ENCODE assay signal across 8 mouse cellular contexts in the genomic region with DNA sequence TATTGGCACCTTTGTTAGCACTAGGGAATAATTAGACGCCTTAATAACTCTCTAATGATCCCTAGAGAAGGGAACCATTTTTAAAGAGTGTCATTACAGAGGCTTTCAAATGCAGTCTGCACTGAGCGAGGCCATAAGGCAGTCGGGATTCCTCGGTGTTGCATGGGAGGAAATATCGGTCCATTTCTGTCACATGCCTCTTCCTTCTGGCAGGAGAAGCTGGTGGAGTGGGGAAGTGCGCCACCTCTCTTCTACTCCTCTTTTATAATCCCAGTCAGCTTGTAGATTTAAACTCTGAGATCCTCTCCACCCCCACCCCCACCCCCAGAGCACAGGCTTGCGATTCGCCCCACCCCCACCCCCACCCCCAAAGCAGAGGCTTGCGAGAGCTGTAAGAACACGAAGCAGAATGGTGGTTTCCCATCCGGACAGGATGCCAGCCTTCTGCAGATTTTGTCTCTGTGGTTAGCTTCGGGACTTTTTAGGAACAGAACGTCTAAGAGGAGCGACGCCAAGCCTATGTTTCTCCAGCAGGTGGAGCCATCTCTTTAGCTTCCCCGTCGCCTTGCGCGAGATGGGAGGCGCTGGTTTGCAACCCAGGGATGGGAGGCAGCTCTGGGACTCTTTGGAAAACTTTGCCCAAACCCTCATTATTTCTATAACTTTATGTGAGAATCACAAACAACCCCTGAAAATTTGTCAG. TPM values are rescaled to one million over a fixed set of nuclear protein-coding genes. Genes with fewer than 3 reads are reported as not detected.
DNase-seq lines count a peak whose midpoint lies in the region; ATAC-seq and TF ChIP-seq lines count a peak whose summit lies in the region.

No protein-coding gene starts in this region.

- no peak overlapping the region for H3K27ac ChIP-seq in ES-Bruce4 (ENCODE audit: insufficient read depth, low read length)
- H3K27ac ChIP-seq in forebrain, embryonic 11.5 days (ENCODE audit: low read depth, low read length) = no peak overlapping the region
- H3K27ac ChIP-seq in heart, embryonic 15.5 days = no peak overlapping the region
- no peak overlapping the region for H3K27ac ChIP-seq in liver, adult 2 months (replicated peaks; ENCODE audit: insufficient read depth, low read depth, low read length)
- H3K27ac ChIP-seq in thymus, adult 2 months (ENCODE audit: control insufficient read depth, insufficient read depth, low read length) = no peak overlapping the region

- peak overlapping the region; percentile 47 for H3K4me3 ChIP-seq in ES-Bruce4 (ENCODE audit: low read depth, low read length)
- peak overlapping the region; percentile 15 for H3K4me3 ChIP-seq in forebrain, embryonic 11.5 days (ENCODE audit: low read depth, low read length)
- peak overlapping the region; percentile 34 for H3K4me3 ChIP-seq in heart, embryonic 15.5 days
- no peak overlapping the region for H3K4me3 ChIP-seq in liver, adult 2 months (ENCODE audit: insufficient read depth, low read depth, low read length)
- H3K4me3 ChIP-seq in thymus, adult 2 months (ENCODE audit: control insufficient read depth, insufficient read depth, low read length) = no peak overlapping the region

- H3K27me3 ChIP-seq in ES-Bruce4 (ENCODE audit: control insufficient read depth, insufficient read depth, low read length, poor library complexity, severe bottlenecking) = peaks cover 1% of the 10 kb centered on the region
- peaks cover 16% of the 10 kb centered on the region for H3K27me3 ChIP-seq in forebrain, embryonic 11.5 days (ENCODE audit: control insufficient read depth, insufficient read depth, low read length)
- H3K27me3 ChIP-seq in heart, embryonic 15.5 days = peaks cover 62% of the 10 kb centered on the region
- peaks cover 3% of the 10 kb centered on the region; the same call in 1 of the 2 replicates for H3K27me3 ChIP-seq in liver, adult 2 months (ENCODE audit: control insufficient read depth, insufficient read depth, low read length)
- no peaks in the 10 kb centered on the region for H3K27me3 ChIP-seq in thymus, adult 2 months (ENCODE audit: control insufficient read depth, insufficient read depth, low read length)

- 2% methylated on average over 20 of the region's 20 CpGs for WGBS in forebrain, embryonic 11.5 days
- 3% methylated on average over 20 of the region's 20 CpGs for WGBS in heart, embryonic 15.5 days
- WGBS in liver, adult 2 months = 4% methylated on average over 20 of the region's 20 CpGs
- WGBS in thymus, adult 2 months = 4% methylated on average over 20 of the region's 20 CpGs

- H3K36me3 ChIP-seq in ES-Bruce4 (ENCODE audit: control insufficient read depth, insufficient read depth, low read length, poor library complexity, severe bottlenecking) = no peaks in the 10 kb centered on the region
- H3K36me3 ChIP-seq in forebrain, embryonic 11.5 days (ENCODE audit: control insufficient read depth, insufficient read depth, low read length) = no peaks in the 10 kb centered on the region
- H3K36me3 ChIP-seq in heart, embryonic 15.5 days = no peaks in the 10 kb centered on the region
- no peaks in the 10 kb centered on the region for H3K36me3 ChIP-seq in liver, adult 2 months (ENCODE audit: control insufficient read depth, insufficient read depth, low read length)
- no peaks in the 10 kb centered on the region for H3K36me3 ChIP-seq in thymus, adult 2 months (ENCODE audit: control insufficient read depth, insufficient read depth, low read length)

- H3K9me3 ChIP-seq in ES-Bruce4 (replicated peaks; ENCODE audit: control insufficient read depth, insufficient read depth, low read length, poor library complexity, severe bottlenecking) = no peaks in the 10 kb centered on the region
- H3K9me3 ChIP-seq in forebrain, embryonic 11.5 days (ENCODE audit: control insufficient read depth, low read length) = no peaks in the 10 kb centered on the region
- no peaks in the 10 kb centered on the region for H3K9me3 ChIP-seq in heart, embryonic 15.5 days (replicated peaks)

- no peaks in the 10 kb centered on the region for H3K4me1 ChIP-seq in ES-Bruce4 (ENCODE audit: control insufficient read depth, insufficient read depth, low read length)
- 0 out of 2 replicates have a peak, but pooled peaks cover 2% of the 10 kb centered on the region for H3K4me1 ChIP-seq in forebrain, embryonic 11.5 days (replicated peaks; ENCODE audit: control insufficient read depth, insufficient read depth, low read length)
- no peaks in the 10 kb centered on the region; the same call in 1 of the 2 replicates for H3K4me1 ChIP-seq in heart, embryonic 15.5 days (replicated peaks)
- 0 out of 2 replicates have a peak, but pooled peaks cover 2% of the 10 kb centered on the region for H3K4me1 ChIP-seq in liver, adult 2 months (ENCODE audit: control insufficient read depth, insufficient read depth, low read length)
- no peaks in the 10 kb centered on the region for H3K4me1 ChIP-seq in thymus, adult 2 months (replicated peaks; ENCODE audit: control insufficient read depth, insufficient read depth, low read length)

- H3K79me2 ChIP-seq in liver, adult 2 months (ENCODE audit: control insufficient read depth, insufficient read depth, low read length) = no peaks in the 10 kb centered on the region

- TF ChIP-seq CTCF in ES-Bruce4 (IDR thresholded peaks at IDR 0.05; ENCODE audit: low read depth, low read length) = peak; percentile 82
- TF ChIP-seq CTCF in liver, adult 2 months (IDR thresholded peaks at IDR 0.05; ENCODE audit: low read depth, low read length) = peak; percentile 85
- 0 out of 2 replicates have a peak, but pooled peaks have one; percentile 48 for TF ChIP-seq CTCF in thymus, adult 2 months (IDR thresholded peaks at IDR 0.05; ENCODE audit: borderline replicate concordance, control insufficient read depth, extremely low read depth, insufficient read depth, low read length, poor library complexity)

- DNase-seq in c-Kit-positive CD71-negative TER-119-negative erythroid progenitor cells, embryonic 14.5 days (ENCODE audit: low read depth) = peak; percentile 36
- peak; percentile 83 for DNase-seq in forebrain, embryonic 11.5 days (ENCODE audit: low spot score)
- DNase-seq in kidney, postnatal 10 days = peak; percentile 84
- DNase-seq in liver, adult 2 months (ENCODE audit: extremely low read depth, low read depth, low spot score) = peak; percentile 46
- peak; percentile 74 for DNase-seq in neural tube, embryonic 10.5 days (ENCODE audit: extremely low spot score, low spot score)
- peak; percentile 37 for DNase-seq in thymus, adult 2 months

- peak overlapping the region; percentile 47; the same call in 1 of the 2 replicates for H3K4me2 ChIP-seq in forebrain, embryonic 11.5 days (ENCODE audit: low read depth, low read length, severe bottlenecking)
- H3K4me2 ChIP-seq in heart, embryonic 15.5 days = peak overlapping the region; percentile 59

- no peak for TF ChIP-seq POLR2A in ES-Bruce4 (IDR thresholded peaks at IDR 0.05; ENCODE audit: insufficient read depth, low read length)
- TF ChIP-seq POLR2A in liver, adult 2 months (IDR thresholded peaks at IDR 0.05; ENCODE audit: extremely low read depth, insufficient read depth, low read length) = no peak
- TF ChIP-seq POLR2A in thymus, adult 2 months (IDR thresholded peaks at IDR 0.05; ENCODE audit: control insufficient read depth, extremely low read depth, insufficient read depth, low read length, poor library complexity) = no peak

- no peak for TF ChIP-seq EP300 in ES-Bruce4 (IDR thresholded peaks at IDR 0.05; ENCODE audit: insufficient read depth, low read depth, low read length)

- H3K9ac ChIP-seq in ES-Bruce4 (ENCODE audit: low read depth, poor library complexity, severe bottlenecking) = no peak overlapping the region
- no peak overlapping the region; the same call in 1 of the 2 replicates for H3K9ac ChIP-seq in forebrain, embryonic 11.5 days (ENCODE audit: low read length)
- H3K9ac ChIP-seq in heart, embryonic 15.5 days = no peak overlapping the region
- H3K9ac ChIP-seq in liver, adult 2 months (ENCODE audit: low read depth, low read length) = no peak overlapping the region

- peak; percentile 81 for ATAC-seq in forebrain, embryonic 11.5 days (replicated peaks; ENCODE audit: low FRiP score)
- ATAC-seq in heart, embryonic 15.5 days (replicated peaks; ENCODE audit: insufficient number of reproducible peaks, insufficient read depth, low FRiP score, low read depth) = 0 out of 2 replicates have a peak, but pooled peaks have one; percentile 58

RNA-seq across cellular contexts. Expression of a gene that starts 23.3 kb away (rescaled TPM):
- 0.41 and 0.46 TPM in 2 replicates for polyA plus RNA-seq in ES-Bruce4 (2011; ENCODE audit: insufficient read depth, insufficient read length, low read depth, missing spikeins)
- 12.5 and 12.6 TPM in 2 replicates for polyA plus RNA-seq in forebrain, embryonic 11.5 days (2014; fragmentation: Nextera tagmentation; extraction: Ambion mirVana)
- 0.21 and 2.2 TPM in 2 replicates for polyA plus RNA-seq in heart, embryonic 15.5 days (2015; fragmentation: Nextera tagmentation; extraction: Ambion mirVana)
- not detected in 2 replicates for total RNA-seq in liver, adult 2 months (2014; rRNA removed)
- polyA plus RNA-seq in liver, adult 2 months (2012; rRNA removed) = not detected in 2 replicates
- 11.8 and 14.4 TPM in 2 replicates for polyA plus RNA-seq in thymus, adult 2 months (2012; rRNA removed)

RNA-seq across cellular contexts. Expression of a gene that starts 51.4 kb away (rescaled TPM):
- 0.26 TPM in 1 of 2 replicates, not detected in the other for polyA plus RNA-seq in ES-Bruce4 (2011; ENCODE audit: insufficient read depth, insufficient read length, low read depth, missing spikeins)
- 17.1 and 17.5 TPM in 2 replicates for polyA plus RNA-seq in forebrain, embryonic 11.5 days (2014; fragmentation: Nextera tagmentation; extraction: Ambion mirVana)
- not detected in 2 replicates for polyA plus RNA-seq in heart, embryonic 15.5 days (2015; fragmentation: Nextera tagmentation; extraction: Ambion mirVana)
- total RNA-seq in liver, adult 2 months (2014; rRNA removed) = not detected in 2 replicates
- not detected in 2 replicates for polyA plus RNA-seq in liver, adult 2 months (2012; rRNA removed)
- 0.05 and 0.08 TPM in 2 replicates for polyA plus RNA-seq in thymus, adult 2 months (2012; rRNA removed)

Comparison
In these comparisons a context has a peak if more than half of its experiments do, and no peak if none do; other contexts are left out.
1. H3K4me3 ChIP-seq: peak in ES-Bruce4 (single experiment), forebrain, embryonic 11.5 days (single experiment) and heart, embryonic 15.5 days (single experiment); none in liver, adult 2 months (single experiment) and thymus, adult 2 months (single experiment).
2. RNA of a gene that starts 51.4 kb away (polyA plus RNA-seq): 17.1 to 17.5 TPM in forebrain, embryonic 11.5 days; 0.05 to 0.08 TPM in thymus, adult 2 months, 0.26 TPM in ES-Bruce4, not detected in heart, embryonic 15.5 days and not detected in liver, adult 2 months; every median in the first group is over 10 times any median in the second.
3. Peak in every context shown above with its lines, with median percentiles within 50 percentile points of each other: CTCF ChIP-seq and DNase-seq.